9 mouse cellular contexts compared by ENCODE assay signal in the genomic region with DNA sequence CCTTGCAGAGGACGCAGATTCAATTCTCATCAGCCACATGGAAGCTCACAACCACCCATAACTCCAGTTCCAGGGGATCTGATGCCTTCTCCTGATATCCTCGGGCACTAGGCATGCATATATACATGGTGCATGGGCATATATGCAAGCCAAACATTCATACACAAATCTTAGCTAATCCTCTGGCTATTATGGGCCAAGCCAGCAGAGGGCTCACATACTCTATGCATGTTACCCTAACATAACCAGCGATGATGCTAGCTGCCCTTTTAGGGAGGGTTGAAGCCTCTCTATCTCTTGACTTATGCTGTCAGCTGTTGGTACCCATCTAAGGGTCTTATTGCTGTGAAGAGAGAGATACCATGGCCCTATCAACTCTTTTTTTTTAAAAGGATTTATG. TPM values are rescaled to one million over a fixed set of nuclear protein-coding genes. Genes with fewer than 3 reads are reported as not detected.
DNase-seq lines count a peak whose midpoint lies in the region; ATAC-seq and TF ChIP-seq lines count a peak whose summit lies in the region.
"Had no signal": no experiment of that assay in that cellular context is flagged by ENCODE, and none has a peak within 500 bp of the region (broad histone marks: within the 10 kb centered on the region; RNA-seq: fewer than 3 reads in every experiment).

No protein-coding gene starts in this region.

- H3K9ac ChIP-seq in heart, embryonic 12.5 days, result no peak overlapping the region
- H3K9ac ChIP-seq: hindbrain, embryonic 15.5 days had no signal

- H3K27me3 ChIP-seq in heart, embryonic 12.5 days (replicated peaks), result no peaks in the 10 kb centered on the region
- no peaks in the 10 kb centered on the region for H3K27me3 ChIP-seq in C2C12 (ENCODE audit: control insufficient read depth, insufficient read depth, insufficient read length)
- H3K27me3 ChIP-seq: hindbrain, embryonic 15.5 days had no signal

- intact Hi-C loops in left cerebral cortex, adult 2 months (cut with DNase I), result no loop called here

- no peaks in the 10 kb centered on the region for H3K79me3 ChIP-seq in C2C12 (ENCODE audit: low read depth)

- TF ChIP-seq CTCF in C2C12 (IDR thresholded peaks at IDR 0.05; ENCODE audit: control insufficient read depth, insufficient read depth, insufficient read length), result peak; percentile 22
- TF ChIP-seq CTCF in left cerebral cortex, adult 2 months (IDR thresholded peaks at IDR 0.05), result peak; percentile 68

- peak; percentile 35 to 67 for DNase-seq in heart, adult 18-20 months
- DNase-seq in adrenal gland, adult 8-10 months, result peak; percentile 16
- peak; percentile 21 to 44 for DNase-seq in left cerebral cortex, adult 2 months (ENCODE audit: extremely low spot score in 1 of 2, low spot score in 2 of 2)
- DNase-seq in urinary bladder, postnatal 36 days (ENCODE audit: low spot score in 2 of 2), result peak; percentile 23 to 37

- WGBS in heart, embryonic 12.5 days, result 42% methylated on average over 3 of the region's 3 CpGs

- H3K79me2 ChIP-seq in C2C12 (ENCODE audit: control insufficient read depth, insufficient read depth), result peaks cover 5% of the 10 kb centered on the region

- H3K4me2 ChIP-seq in heart, embryonic 12.5 days, result no peak overlapping the region
- H3K4me2 ChIP-seq: hindbrain, embryonic 15.5 days had no signal

- no peaks in the 10 kb centered on the region for H3K9me3 ChIP-seq in heart, embryonic 12.5 days (replicated peaks)
- H3K9me3 ChIP-seq: hindbrain, embryonic 15.5 days had no signal

- no peaks in the 10 kb centered on the region for H3K36me3 ChIP-seq in heart, embryonic 12.5 days
- H3K36me3 ChIP-seq in C2C12 (ENCODE audit: control insufficient read depth, insufficient read depth), result no peaks in the 10 kb centered on the region
- H3K36me3 ChIP-seq: hindbrain, embryonic 15.5 days had no signal

- no peak overlapping the region for H3K4me3 ChIP-seq in heart, embryonic 12.5 days
- H3K4me3 ChIP-seq in C2C12 (ENCODE audit: insufficient read depth, poor library complexity, severe bottlenecking), result no peak overlapping the region
- H3K4me3 ChIP-seq in left cerebral cortex, adult 2 months, result no peak overlapping the region
- H3K4me3 ChIP-seq: hindbrain, embryonic 15.5 days had no signal

- no peak overlapping the region for H3K27ac ChIP-seq in heart, embryonic 12.5 days (ENCODE audit: poor library complexity, severe bottlenecking)
- no peak overlapping the region for H3K27ac ChIP-seq in left cerebral cortex, adult 2 months
- H3K27ac ChIP-seq: hindbrain, embryonic 15.5 days had no signal

- peaks cover under 1% of the 10 kb centered on the region for H3K4me1 ChIP-seq in heart, embryonic 12.5 days (replicated peaks)

- no peak overlapping the region for H3ac ChIP-seq in C2C12 (ENCODE audit: control insufficient read depth, insufficient read length, low read depth)

- no peak for ATAC-seq in heart, embryonic 12.5 days (ENCODE audit: insufficient number of reproducible peaks, low FRiP score)
- peak; percentile 63 for ATAC-seq in erythroid progenitor cell, adult 5-6 weeks (replicated peaks; ENCODE audit: low FRiP score, poor library complexity, severe bottlenecking)
- peak; percentile 40; the same call in 1 of the 2 replicates for ATAC-seq in neutrophil, adult 5-6 weeks (ENCODE audit: extremely low read depth, insufficient number of reproducible peaks, low FRiP score, poor library complexity, severe bottlenecking)

TF ChIP-seq in C2C12, 6 proteins besides CTCF, POLR2A, EP300 and RAD21:
- TF ChIP-seq USF1 (IDR thresholded peaks at IDR 0.05; ENCODE audit: low read depth) (no peak), FOSL1 (IDR thresholded peaks at IDR 0.05; ENCODE audit: insufficient read depth, low read length, poor library complexity, severe bottlenecking) (no peak), MAX (IDR thresholded peaks at IDR 0.05) (no peak), CEBPB (IDR thresholded peaks at IDR 0.05; ENCODE audit: low read depth) (no peak), MYOG (IDR thresholded peaks at IDR 0.05; ENCODE audit: control insufficient read depth, extremely low read depth, insufficient read length) (no peak), MYOD1 (IDR thresholded peaks at IDR 0.05; ENCODE audit: control insufficient read depth, insufficient read length, low read depth) (no peak)

RNA-seq across cellular contexts. Expression of a gene that starts 4.3 kb away (rescaled TPM):
- 10 to 100 TPM; 22.5 to 22.8 TPM for total RNA-seq in heart, adult 18-20 months (2021)
- polyA plus RNA-seq in heart, embryonic 12.5 days (2016; fragmentation: Nextera tagmentation; extraction: Ambion mirVana), result 18.8 and 20.4 TPM in 2 replicates
- polyA plus RNA-seq in C2C12 (2012; fragmentation: generic; extraction: Trizol), result 6.5 TPM
- 10 to 100 TPM; 24.2 to 32.8 (median 26.4) TPM for total RNA-seq in adrenal gland, adult 8-10 months (2022)
- total RNA-seq in erythroid progenitor cell, adult 5-6 weeks (2015; ENCODE audit: low replicate concordance), result 134 TPM in 2 replicates
- 126 and 208 TPM in 2 replicates for total RNA-seq in erythroid progenitor cell, adult 5-6 weeks (2017; ENCODE audit: low replicate concordance)
- total RNA-seq in left cerebral cortex, adult 2 months (2021), result 10 to 100 TPM; 36.1 to 38.9 TPM
- total RNA-seq in neutrophil, adult 5-6 weeks (2017), result 31.3 and 38.4 TPM in 2 replicates

RNA-seq across cellular contexts. Expression of a gene that starts 35.8 kb away (rescaled TPM):
- total RNA-seq in heart, adult 18-20 months (2021), result 100 to 1,000 TPM; 126 to 129 TPM
- 126 and 134 TPM in 2 replicates for polyA plus RNA-seq in heart, embryonic 12.5 days (2016; fragmentation: Nextera tagmentation; extraction: Ambion mirVana)
- polyA plus RNA-seq in C2C12 (2012; fragmentation: generic; extraction: Trizol), result 65.7 TPM
- total RNA-seq in adrenal gland, adult 8-10 months (2022), result 100 to 1,000 TPM; 123 to 151 (median 129) TPM
- 151 and 153 TPM in 2 replicates for total RNA-seq in erythroid progenitor cell, adult 5-6 weeks (2015; ENCODE audit: low replicate concordance)
- total RNA-seq in erythroid progenitor cell, adult 5-6 weeks (2017; ENCODE audit: low replicate concordance), result 114 and 119 TPM in 2 replicates
- 10 to 100 TPM; 55.9 to 58.2 TPM for total RNA-seq in left cerebral cortex, adult 2 months (2021)
- 373 and 380 TPM in 2 replicates for total RNA-seq in neutrophil, adult 5-6 weeks (2017)

RNA-seq across cellular contexts. Expression of a gene that starts 43.5 kb away (rescaled TPM):
- 1 to 10 TPM; 8.0 to 9.7 TPM for total RNA-seq in heart, adult 18-20 months (2021)
- polyA plus RNA-seq in heart, embryonic 12.5 days (2016; fragmentation: Nextera tagmentation; extraction: Ambion mirVana), result 32.2 and 32.8 TPM in 2 replicates
- polyA plus RNA-seq in C2C12 (2012; fragmentation: generic; extraction: Trizol), result 15.6 TPM
- 10 to 100 TPM; 25.4 to 34.9 (median 30.4) TPM for total RNA-seq in adrenal gland, adult 8-10 months (2022)
- 15.5 and 18.4 TPM in 2 replicates for total RNA-seq in erythroid progenitor cell, adult 5-6 weeks (2015; ENCODE audit: low replicate concordance)
- total RNA-seq in erythroid progenitor cell, adult 5-6 weeks (2017; ENCODE audit: low replicate concordance), result 3.6 and 11.7 TPM in 2 replicates
- 10 to 100 TPM; 25.8 to 28.6 TPM for total RNA-seq in left cerebral cortex, adult 2 months (2021)
- 16.9 and 21.1 TPM in 2 replicates for total RNA-seq in neutrophil, adult 5-6 weeks (2017)

RNA-seq across cellular contexts. Expression of a gene that starts 45.6 kb away (rescaled TPM):
- 10 to 100 TPM; 27.4 to 28.0 TPM for total RNA-seq in heart, adult 18-20 months (2021)
- 37.6 and 38.8 TPM in 2 replicates for polyA plus RNA-seq in heart, embryonic 12.5 days (2016; fragmentation: Nextera tagmentation; extraction: Ambion mirVana)
- polyA plus RNA-seq in C2C12 (2012; fragmentation: generic; extraction: Trizol), result 68.4 TPM
- total RNA-seq in adrenal gland, adult 8-10 months (2022), result 10 to 100 TPM; 34.8 to 55.8 (median 42.2) TPM
- total RNA-seq in erythroid progenitor cell, adult 5-6 weeks (2015; ENCODE audit: low replicate concordance), result 22.3 and 39.0 TPM in 2 replicates
- 12.9 and 30.3 TPM in 2 replicates for total RNA-seq in erythroid progenitor cell, adult 5-6 weeks (2017; ENCODE audit: low replicate concordance)
- total RNA-seq in left cerebral cortex, adult 2 months (2021), result 10 to 100 TPM; 20.3 to 23.3 TPM
- 82.5 and 86.9 TPM in 2 replicates for total RNA-seq in neutrophil, adult 5-6 weeks (2017)
